Mouse (Mus musculus): ENCODE measurements at regions not wholly inside any gene's neighbourhood (a gene's known extent, or its start where the extent isn't known, plus 50 kb on each side); places are given as distances from the start of the nearest gene placed in this dataset.

- no peak for DNase-seq (ENCODE audit: low spot score)
Observed at GRCm38 (mm10) chr6:11796361-11796760, 110.9 kb downstream of the Ndufa4 start.

- DNase-seq (ENCODE audit: low spot score) = peak; percentile 2
Observed at GRCm38 (mm10) chr6:11793366-11793765, 113.9 kb downstream of the Ndufa4 start.

GRCm38 (mm10) chr6:11792186-11792585 lies 115.1 kb downstream of the Ndufa4 start:
- no peak for DNase-seq (ENCODE audit: low spot score)

GRCm38 (mm10) chr6:11791056-11791455 lies 116.2 kb downstream of the Ndufa4 start:
- DNase-seq (ENCODE audit: low spot score) = no peak

GRCm38 (mm10) chr6:11773992-11774391 lies 133.3 kb downstream of the Ndufa4 start:
- DNase-seq (ENCODE audit: low spot score) = no peak

- DNase-seq (ENCODE audit: low spot score) = no peak
Observed at GRCm38 (mm10) chr6:11762912-11763311, 144.4 kb downstream of the Ndufa4 start.

- DNase-seq (ENCODE audit: low spot score) = no peak
Observed at GRCm38 (mm10) chr6:11737667-11738066, 169.6 kb downstream of the Ndufa4 start.

- no peak for DNase-seq (ENCODE audit: low spot score)
Observed at GRCm38 (mm10) chr6:11731126-11731525, 176.2 kb downstream of the Ndufa4 start.

- DNase-seq (ENCODE audit: low spot score) = no peak
Observed at GRCm38 (mm10) chr6:11730667-11731066, 176.6 kb downstream of the Ndufa4 start.

GRCm38 (mm10) chr6:11727806-11728205 lies 179.5 kb downstream of the Ndufa4 start:
- DNase-seq (ENCODE audit: low spot score) = no peak

- DNase-seq (ENCODE audit: low spot score) = no peak
Observed at GRCm38 (mm10) chr6:11727370-11727769, 179.9 kb downstream of the Ndufa4 start.

- no peak for DNase-seq (ENCODE audit: low spot score)
Observed at GRCm38 (mm10) chr6:11723519-11723918, 183.8 kb downstream of the Ndufa4 start.

- DNase-seq (ENCODE audit: low spot score) = no peak
Observed at GRCm38 (mm10) chr6:11720274-11720673, 187.0 kb downstream of the Ndufa4 start.

GRCm38 (mm10) chr6:11710581-11710980 lies 196.7 kb downstream of the Ndufa4 start:
- no peak for DNase-seq (ENCODE audit: low spot score)

- no peak for DNase-seq (ENCODE audit: low spot score)
Observed at GRCm38 (mm10) chr6:11709465-11709864, 197.8 kb downstream of the Ndufa4 start.
